Mouse (Mus musculus): ENCODE measurements at regions not wholly inside any gene's neighbourhood (a gene's known extent, or its start where the extent isn't known, plus 50 kb on each side); places are given as distances from the start of the nearest gene placed in this dataset.

DNA sequence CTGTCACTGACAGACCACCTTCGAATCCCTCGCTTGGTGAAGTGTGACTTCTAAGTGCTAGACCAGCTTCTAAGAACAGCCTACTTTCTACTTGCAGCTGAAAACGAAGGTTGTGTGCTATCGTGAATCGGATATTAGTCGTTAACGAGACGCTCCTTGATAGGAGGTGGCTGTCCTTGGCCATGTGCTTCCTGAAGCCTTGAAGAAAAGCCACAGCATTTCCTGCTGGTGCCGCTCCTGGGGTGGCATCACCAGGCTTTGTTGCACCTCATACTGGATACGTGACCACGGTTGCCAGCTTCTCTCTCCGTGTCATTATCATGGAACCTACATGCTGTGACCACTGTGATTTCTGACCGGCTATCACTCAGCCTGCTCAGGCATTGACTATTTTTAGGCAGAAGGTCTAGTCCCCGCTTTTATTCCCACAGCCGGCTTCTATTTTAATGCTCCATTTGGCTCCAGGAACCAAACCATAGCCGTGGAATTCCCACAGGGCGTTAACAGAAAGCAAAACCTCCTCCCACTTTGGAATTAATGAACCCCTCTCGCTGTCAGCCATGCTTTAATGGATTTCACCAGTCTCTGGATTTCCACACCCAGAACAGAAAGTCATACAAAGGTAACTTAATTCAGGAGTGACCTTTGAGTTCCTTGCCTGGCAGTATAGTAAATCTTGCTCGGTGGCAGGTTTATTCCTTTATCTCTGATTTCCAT lies 325.6 kb downstream of the Efnb2 start:
- Histone ChIP-seq H3K4me1 (ENCODE audit: control insufficient read depth, insufficient read depth, low read length) (no peaks in the 10 kb centered on the region; the same call in 1 of the 2 replicates), H3K4me2 (ENCODE audit: low read depth, low read length) (no peak overlapping the region), H3K4me3 (replicated peaks; ENCODE audit: low read length) (no peak overlapping the region), H3K27me3 (ENCODE audit: control insufficient read depth, insufficient read depth, low read length) (no peaks in the 10 kb centered on the region), H3K27ac (ENCODE audit: low read length) (no peak overlapping the region), H3K36me3 (ENCODE audit: control insufficient read depth, insufficient read depth, low read length) (no peaks in the 10 kb centered on the region), H3K9ac (ENCODE audit: low read length) (no peak overlapping the region), H3K9me3 (replicated peaks; ENCODE audit: control insufficient read depth, low read length) (no peaks in the 10 kb centered on the region)
- 72% methylated on average over 19 of the region's 19 CpGs for WGBS
- no peak for ATAC-seq (ENCODE audit: insufficient read depth, low FRiP score)

DNA sequence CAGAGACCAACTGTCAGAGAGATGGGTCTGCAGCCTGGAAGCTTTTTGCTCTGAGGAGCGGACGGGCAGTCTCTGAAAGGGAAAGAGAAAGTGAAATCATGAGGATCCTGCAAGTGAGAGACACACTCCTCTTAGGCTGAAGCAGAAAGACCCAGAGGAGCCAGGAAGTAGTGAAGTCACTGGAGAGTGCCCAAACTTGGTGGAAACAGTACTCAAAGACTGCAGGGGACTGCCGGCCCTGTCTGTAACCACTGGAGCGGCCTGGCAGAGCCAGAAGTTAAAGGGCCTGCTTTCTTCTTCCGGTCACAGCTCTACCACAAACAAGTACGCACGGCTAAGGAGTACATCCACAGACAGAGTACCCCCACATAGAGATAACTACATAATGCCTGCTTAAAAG lies 326.5 kb downstream of the Efnb2 start:
- 82% methylated on average over 7 of the region's 7 CpGs for whole genome bisulfite sequencing
- H3K4me2 ChIP-seq (ENCODE audit: low read depth, low read length): no peak overlapping the region
- no peaks in the 10 kb centered on the region for H3K27me3 ChIP-seq (ENCODE audit: control insufficient read depth, insufficient read depth, low read length)
- H3K9me3 ChIP-seq (replicated peaks; ENCODE audit: control insufficient read depth, low read length): no peaks in the 10 kb centered on the region
- no peak overlapping the region for H3K27ac ChIP-seq (ENCODE audit: low read length)
- H3K9ac ChIP-seq (ENCODE audit: low read length): no peak overlapping the region
- no peaks in the 10 kb centered on the region for H3K36me3 ChIP-seq (ENCODE audit: control insufficient read depth, insufficient read depth, low read length)
- ATAC-seq (ENCODE audit: insufficient read depth, low FRiP score): no peak
- H3K4me3 ChIP-seq (replicated peaks; ENCODE audit: low read length): no peak overlapping the region
- H3K4me1 ChIP-seq (ENCODE audit: control insufficient read depth, insufficient read depth, low read length): no peaks in the 10 kb centered on the region; the same call in 1 of the 2 replicates

DNA sequence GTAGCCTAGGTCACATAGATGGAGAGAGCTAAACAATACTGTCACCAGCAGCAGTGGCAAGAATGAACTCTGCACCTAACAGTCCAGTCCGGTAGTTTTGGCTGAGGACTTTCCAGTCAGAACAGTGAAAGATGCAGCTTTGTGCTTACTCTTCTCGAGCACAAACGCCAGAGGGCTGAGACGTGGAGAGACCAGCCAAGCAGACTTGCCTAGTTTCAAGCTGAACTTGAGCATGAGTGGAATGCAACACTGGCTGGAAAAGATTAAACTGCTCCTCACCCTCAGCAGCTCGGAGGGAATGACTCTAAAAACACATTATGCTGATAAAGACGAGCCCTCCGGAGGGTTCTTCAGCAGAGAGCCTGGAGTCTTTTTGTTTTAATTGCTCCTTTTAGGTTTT lies 329.8 kb downstream of the Efnb2 start:
- Histone ChIP-seq H3K36me3 (ENCODE audit: control insufficient read depth, insufficient read depth, low read length) (no peaks in the 10 kb centered on the region), H3K27me3 (ENCODE audit: control insufficient read depth, insufficient read depth, low read length) (no peaks in the 10 kb centered on the region), H3K9ac (ENCODE audit: low read length) (no peak overlapping the region), H3K4me2 (ENCODE audit: low read depth, low read length) (no peak overlapping the region), H3K9me3 (replicated peaks; ENCODE audit: control insufficient read depth, low read length) (no peaks in the 10 kb centered on the region), H3K4me3 (replicated peaks; ENCODE audit: low read length) (no peak overlapping the region), H3K27ac (ENCODE audit: low read length) (no peak overlapping the region), H3K4me1 (ENCODE audit: control insufficient read depth, insufficient read depth, low read length) (peaks cover 6% of the 10 kb centered on the region)
- ATAC-seq (ENCODE audit: insufficient read depth, low FRiP score): 0 out of 2 replicates have a peak, but pooled peaks have one; percentile 32
- 25% methylated on average over 7 of the region's 7 CpGs for WGBS

DNA sequence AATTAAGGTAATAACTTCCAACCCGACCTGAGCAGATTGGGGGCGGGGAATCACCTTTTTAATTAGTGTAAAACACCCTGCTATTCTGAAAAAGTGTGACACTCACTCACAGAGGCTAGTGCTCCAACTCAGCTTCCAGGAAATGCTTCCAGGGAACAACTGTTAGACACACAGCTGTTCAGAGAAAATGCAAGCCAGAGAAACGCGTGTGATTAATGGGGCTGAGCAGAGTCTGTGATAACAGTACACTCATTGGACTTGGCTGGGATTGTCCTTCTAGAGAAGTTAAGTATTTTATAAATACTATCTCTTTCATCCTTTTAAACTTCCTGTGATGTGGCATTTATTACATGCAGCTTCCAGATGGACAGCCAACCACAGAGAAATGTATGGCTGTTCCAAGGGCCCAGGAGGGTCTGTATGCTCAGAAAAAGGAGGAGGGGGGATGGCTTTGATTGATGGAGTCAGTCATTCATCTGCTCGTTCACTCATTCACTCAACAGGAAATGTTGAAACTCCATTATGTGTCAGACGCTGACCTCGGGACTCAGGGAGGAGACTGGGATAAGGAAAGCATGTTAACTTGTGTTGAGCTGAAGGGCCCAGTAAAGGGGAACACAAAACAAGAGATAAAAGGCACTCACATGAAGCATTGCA lies 332.9 kb downstream of the Efnb2 start:
- Histone ChIP-seq H3K9ac (ENCODE audit: low read length) (no peak overlapping the region), H3K27ac (ENCODE audit: low read length) (no peak overlapping the region), H3K4me1 (ENCODE audit: control insufficient read depth, insufficient read depth, low read length) (peaks cover 15% of the 10 kb centered on the region; the same call in 1 of the 2 replicates), H3K27me3 (ENCODE audit: control insufficient read depth, insufficient read depth, low read length) (no peaks in the 10 kb centered on the region), H3K36me3 (ENCODE audit: control insufficient read depth, insufficient read depth, low read length) (no peaks in the 10 kb centered on the region), H3K4me3 (replicated peaks; ENCODE audit: low read length) (no peak overlapping the region), H3K9me3 (replicated peaks; ENCODE audit: control insufficient read depth, low read length) (no peaks in the 10 kb centered on the region), H3K4me2 (ENCODE audit: low read depth, low read length) (no peak overlapping the region)
- peak; percentile 79 for ATAC-seq (ENCODE audit: insufficient read depth, low FRiP score)
- 23% methylated on average over 7 of the region's 7 CpGs for WGBS

DNA sequence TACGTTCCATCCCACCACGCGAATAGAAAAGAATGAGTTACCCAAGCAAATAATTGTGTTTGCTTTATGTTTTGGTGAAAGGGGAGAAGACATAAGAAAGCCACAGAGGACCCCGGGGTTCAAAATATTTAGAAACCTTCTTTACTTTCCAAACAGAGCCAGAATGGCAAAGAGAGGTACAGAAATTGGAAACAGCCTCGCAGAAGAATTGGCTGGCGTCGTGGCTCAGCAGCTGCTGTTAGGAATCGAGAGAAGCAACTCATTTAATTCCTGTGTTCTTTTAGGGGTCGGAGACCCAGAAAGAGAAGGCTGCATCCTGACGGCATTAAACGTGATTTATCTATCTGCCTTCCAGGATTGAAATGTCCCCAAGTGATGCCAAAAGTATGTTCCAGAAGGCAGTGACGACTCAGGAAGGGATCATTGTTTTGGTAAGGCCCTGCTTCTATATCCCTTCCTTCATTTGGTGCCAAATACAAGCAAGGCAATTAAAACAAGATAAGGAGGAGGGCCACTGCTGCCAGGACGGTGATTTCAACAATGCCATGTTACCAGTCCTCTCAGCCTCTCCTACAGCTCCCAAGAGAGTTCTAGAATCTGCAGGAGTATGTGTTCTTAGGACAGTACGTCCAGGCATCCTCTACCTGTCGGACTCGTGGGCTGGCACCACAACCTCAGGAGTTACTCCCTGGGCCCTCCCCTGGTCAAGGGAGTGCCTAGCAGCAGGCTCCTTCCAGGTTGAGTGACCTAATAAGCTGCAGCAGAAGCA lies 334.8 kb downstream of the Efnb2 start:
- 54% methylated on average over 16 of the region's 16 CpGs for WGBS
- no peak for ATAC-seq (ENCODE audit: insufficient read depth, low FRiP score)

DNA sequence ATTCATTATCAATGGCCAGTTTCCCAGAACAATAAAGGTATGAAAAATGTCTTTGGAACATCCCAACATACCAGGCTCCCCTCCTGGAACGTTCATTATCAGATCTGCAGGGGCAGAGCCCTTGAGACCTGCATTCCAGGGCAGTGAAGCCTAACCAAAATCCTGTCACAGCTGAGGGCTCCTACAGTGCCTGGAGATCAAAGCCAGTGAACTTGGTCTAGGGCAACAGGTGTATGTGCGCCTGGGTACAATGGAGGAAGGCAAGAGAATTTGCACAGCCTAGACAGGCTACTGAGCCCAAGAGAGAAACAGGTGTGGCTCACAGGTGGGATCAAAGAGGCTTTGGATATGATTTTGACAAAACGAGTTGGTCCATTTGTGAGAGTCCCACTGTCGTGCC lies 335.6 kb downstream of the Efnb2 start:
- H3K4me3 ChIP-seq (replicated peaks; ENCODE audit: low read length): no peak overlapping the region
- H3K36me3 ChIP-seq (ENCODE audit: control insufficient read depth, insufficient read depth, low read length): no peaks in the 10 kb centered on the region
- no peak overlapping the region for H3K4me2 ChIP-seq (ENCODE audit: low read depth, low read length)
- H3K9me3 ChIP-seq (replicated peaks; ENCODE audit: control insufficient read depth, low read length): no peaks in the 10 kb centered on the region
- H3K9ac ChIP-seq (ENCODE audit: low read length): no peak overlapping the region
- H3K27ac ChIP-seq (ENCODE audit: low read length): no peak overlapping the region
- 42% methylated on average over 4 of the region's 4 CpGs for WGBS
- peaks cover 15% of the 10 kb centered on the region; the same call in 1 of the 2 replicates for H3K4me1 ChIP-seq (ENCODE audit: control insufficient read depth, insufficient read depth, low read length)
- H3K27me3 ChIP-seq (ENCODE audit: control insufficient read depth, insufficient read depth, low read length): no peaks in the 10 kb centered on the region
- ATAC-seq (ENCODE audit: insufficient read depth, low FRiP score): no peak

More for the DNA sequence above, 334.8 kb downstream of the Efnb2 start:
- no peak overlapping the region for H3K4me2 ChIP-seq (ENCODE audit: low read depth, low read length)
- no peaks in the 10 kb centered on the region for H3K27me3 ChIP-seq (ENCODE audit: control insufficient read depth, insufficient read depth, low read length)
- H3K4me3 ChIP-seq (replicated peaks; ENCODE audit: low read length): no peak overlapping the region
- no peaks in the 10 kb centered on the region for H3K36me3 ChIP-seq (ENCODE audit: control insufficient read depth, insufficient read depth, low read length)
- peaks cover 15% of the 10 kb centered on the region; the same call in 1 of the 2 replicates for H3K4me1 ChIP-seq (ENCODE audit: control insufficient read depth, insufficient read depth, low read length)
- H3K27ac ChIP-seq (ENCODE audit: low read length): no peak overlapping the region
- H3K9me3 ChIP-seq (replicated peaks; ENCODE audit: control insufficient read depth, low read length): no peaks in the 10 kb centered on the region
- H3K9ac ChIP-seq (ENCODE audit: low read length): no peak overlapping the region

DNA sequence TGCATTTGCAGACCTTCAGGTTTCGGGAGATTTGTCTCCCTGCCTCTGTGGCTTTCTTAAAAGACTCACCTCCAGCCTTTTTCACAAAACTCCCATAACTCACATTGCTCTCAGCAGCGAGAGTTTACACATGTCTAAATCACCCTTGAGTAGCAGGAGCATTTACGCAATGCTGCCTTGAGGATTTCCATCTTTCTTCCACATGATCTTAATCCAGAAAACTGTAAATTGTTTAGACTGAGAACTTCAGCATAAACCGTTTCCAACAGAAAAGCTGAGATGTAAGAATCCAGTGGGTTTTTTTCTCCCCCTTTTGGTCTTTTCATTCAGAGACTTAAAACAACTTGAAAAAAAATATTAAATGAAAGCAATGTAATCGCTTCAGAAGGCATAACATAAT lies 336.5 kb downstream of the Efnb2 start:
- 0 out of 2 replicates have a peak, but pooled peaks have one; percentile 50 for ATAC-seq (ENCODE audit: insufficient read depth, low FRiP score)
- WGBS: 38% methylated on average over 5 of the region's 5 CpGs
- Histone ChIP-seq H3K4me2 (ENCODE audit: low read depth, low read length) (no peak overlapping the region), H3K4me3 (replicated peaks; ENCODE audit: low read length) (no peak overlapping the region), H3K9me3 (replicated peaks; ENCODE audit: control insufficient read depth, low read length) (no peaks in the 10 kb centered on the region), H3K36me3 (ENCODE audit: control insufficient read depth, insufficient read depth, low read length) (no peaks in the 10 kb centered on the region), H3K27me3 (ENCODE audit: control insufficient read depth, insufficient read depth, low read length) (no peaks in the 10 kb centered on the region), H3K27ac (ENCODE audit: low read length) (no peak overlapping the region), H3K9ac (ENCODE audit: low read length) (no peak overlapping the region), H3K4me1 (ENCODE audit: control insufficient read depth, insufficient read depth, low read length) (peaks cover 15% of the 10 kb centered on the region; the same call in 1 of the 2 replicates)

DNA sequence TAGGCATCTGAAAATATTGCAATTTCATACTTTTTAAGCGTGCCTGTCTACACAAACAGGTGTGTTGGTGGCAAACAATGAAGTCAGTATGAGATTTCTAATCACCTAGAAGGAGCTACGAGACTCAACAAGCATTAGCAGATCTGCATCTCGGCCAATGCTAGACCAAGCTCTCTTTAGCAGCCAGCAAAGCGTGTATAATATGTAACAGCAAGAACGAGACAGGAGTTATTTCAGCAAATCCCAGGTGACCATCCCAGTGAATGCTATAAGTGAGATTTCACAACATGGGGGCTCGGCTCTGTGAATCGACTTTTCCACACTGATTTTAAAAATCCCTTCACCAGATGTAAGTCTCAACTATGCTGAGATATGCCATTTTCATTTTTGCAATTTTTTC lies 352.8 kb downstream of the Efnb2 start:
- Histone ChIP-seq H3K4me2 (ENCODE audit: low read depth, low read length) (no peak overlapping the region), H3K4me3 (replicated peaks; ENCODE audit: low read length) (no peak overlapping the region), H3K27ac (ENCODE audit: low read length) (no peak overlapping the region), H3K4me1 (ENCODE audit: control insufficient read depth, insufficient read depth, low read length) (no peaks in the 10 kb centered on the region), H3K9me3 (replicated peaks; ENCODE audit: control insufficient read depth, low read length) (no peaks in the 10 kb centered on the region), H3K27me3 (ENCODE audit: control insufficient read depth, insufficient read depth, low read length) (no peaks in the 10 kb centered on the region), H3K36me3 (ENCODE audit: control insufficient read depth, insufficient read depth, low read length) (no peaks in the 10 kb centered on the region), H3K9ac (ENCODE audit: low read length) (no peak overlapping the region)
- ATAC-seq (ENCODE audit: insufficient read depth, low FRiP score): no peak
- 73% methylated on average over 7 of the region's 7 CpGs for WGBS

DNA sequence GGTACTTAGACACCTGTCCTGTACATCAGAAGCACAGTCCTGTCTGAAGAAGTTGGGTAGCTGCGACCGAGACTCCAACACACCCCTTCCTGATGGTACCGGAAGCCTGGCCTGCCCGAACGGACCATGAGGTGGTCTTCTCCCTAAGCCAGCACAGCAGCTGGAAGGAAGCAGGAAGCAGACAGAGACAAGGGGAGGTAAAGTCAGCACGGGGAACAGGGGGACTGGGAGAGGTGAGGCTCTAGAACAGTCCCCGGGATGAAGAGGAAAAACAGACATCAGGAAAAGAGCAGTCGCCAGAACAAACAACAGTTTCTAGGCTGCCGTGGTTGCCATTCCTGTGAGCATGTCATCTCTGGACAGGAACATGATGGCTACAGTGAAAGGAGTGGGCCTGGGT lies 353.6 kb downstream of the Efnb2 start:
- Histone ChIP-seq H3K4me3 (replicated peaks; ENCODE audit: low read length) (no peak overlapping the region), H3K9ac (ENCODE audit: low read length) (no peak overlapping the region), H3K36me3 (ENCODE audit: control insufficient read depth, insufficient read depth, low read length) (no peaks in the 10 kb centered on the region), H3K4me2 (ENCODE audit: low read depth, low read length) (no peak overlapping the region), H3K27ac (ENCODE audit: low read length) (no peak overlapping the region), H3K27me3 (ENCODE audit: control insufficient read depth, insufficient read depth, low read length) (no peaks in the 10 kb centered on the region), H3K4me1 (ENCODE audit: control insufficient read depth, insufficient read depth, low read length) (no peaks in the 10 kb centered on the region), H3K9me3 (replicated peaks; ENCODE audit: control insufficient read depth, low read length) (no peaks in the 10 kb centered on the region)
- no peak for ATAC-seq (ENCODE audit: insufficient read depth, low FRiP score)
- WGBS: 72% methylated on average over 9 of the region's 9 CpGs

Measured in stomach, embryonic 16.5 days (tissue).